Mouse (Mus musculus) kidney, postnatal 4 days (tissue): ENCODE data around the gene Nat9.

Experiments
- DNase-seq, 2 experiments: peaks; one replicate each; pipeline ENCODE4 v3.0.0; 2021; ENCODE audit warnings: mixed read lengths in 2 of 2

Nat9 gene

DNA sequence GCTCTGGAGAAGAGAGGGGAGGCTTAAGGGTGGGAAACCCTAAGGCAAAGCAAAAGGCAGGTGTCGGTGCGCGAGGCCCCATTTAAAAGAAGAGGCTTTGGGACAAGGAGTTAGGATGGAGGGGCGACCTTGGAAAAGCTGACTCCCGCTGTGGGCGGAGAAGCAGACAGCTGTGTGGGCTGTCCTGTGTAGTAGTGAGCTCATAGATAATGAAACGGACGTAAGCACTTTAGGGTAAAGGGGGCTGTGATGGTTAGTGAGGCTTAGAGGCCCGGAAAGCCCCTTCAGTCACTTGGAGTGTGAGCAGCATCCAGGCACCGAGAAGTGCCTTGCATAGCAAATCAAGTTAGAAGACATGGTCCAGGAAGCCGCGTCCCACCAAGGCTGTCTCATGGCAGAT lies at the start of gene Nat9:
TSS of gene Nat9 (minus strand) at position 167 of the 400 bp plus-strand sequence.
- no peak for DNase-seq

DNA sequence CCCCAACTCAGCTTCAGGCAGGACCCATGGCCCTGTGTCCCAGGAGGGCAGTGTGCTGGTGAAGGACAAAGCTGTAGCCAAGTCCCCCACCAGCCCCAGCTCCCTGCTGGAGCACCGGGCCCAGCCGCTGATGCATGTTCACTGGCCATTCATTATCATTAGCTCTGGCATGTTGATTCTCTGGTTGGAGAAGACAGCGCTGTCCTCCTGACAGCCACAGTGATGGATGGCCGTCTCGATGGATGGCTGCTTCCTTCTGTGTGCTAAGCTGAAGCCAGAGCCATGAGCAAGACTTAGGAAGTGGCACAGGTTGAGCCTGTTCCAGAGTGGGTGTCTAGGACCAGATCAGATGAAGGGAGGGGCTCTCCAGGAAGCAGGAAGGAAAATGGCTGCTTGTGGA lies 48.9 kb upstream of the Nat9 start:
- peak; percentile 36 to 49 for DNase-seq

DNA sequence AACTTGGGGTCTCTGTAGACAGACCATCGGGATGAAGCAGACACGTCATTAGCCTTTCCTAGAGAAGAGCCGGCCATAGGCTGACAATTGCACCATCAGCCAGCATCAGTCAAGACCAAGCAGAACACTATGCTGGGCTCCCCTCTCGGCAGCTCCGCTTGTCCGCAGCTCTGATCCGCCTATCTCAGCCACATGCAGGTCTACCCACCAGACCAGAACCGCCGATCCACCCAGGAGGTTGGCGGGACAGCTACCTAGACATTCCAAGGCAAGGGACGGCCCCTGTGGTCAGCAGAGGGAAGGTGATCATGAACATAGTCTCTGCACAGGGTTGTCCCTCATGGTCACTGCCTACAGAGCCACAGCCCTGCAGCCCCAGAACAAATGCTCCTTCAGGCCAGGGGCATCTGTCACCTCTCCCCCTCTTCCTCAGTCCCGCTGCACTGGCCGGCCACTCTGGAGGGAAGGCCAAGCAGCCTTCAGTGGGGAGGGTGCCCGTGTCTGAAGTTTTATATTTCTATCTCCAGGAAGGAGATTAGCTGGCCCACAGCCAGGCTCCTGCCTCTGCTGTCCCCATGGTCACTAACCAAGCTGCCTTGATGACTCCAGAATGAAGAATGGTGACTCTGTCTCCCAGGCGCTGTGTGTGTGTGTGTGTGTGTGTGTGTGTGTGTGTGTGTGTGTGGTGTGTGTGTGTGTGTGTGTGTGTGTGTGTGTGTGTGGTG lies 46.8 kb upstream of the Nat9 start:
- peak; percentile 63 to 67 for DNase-seq

DNA sequence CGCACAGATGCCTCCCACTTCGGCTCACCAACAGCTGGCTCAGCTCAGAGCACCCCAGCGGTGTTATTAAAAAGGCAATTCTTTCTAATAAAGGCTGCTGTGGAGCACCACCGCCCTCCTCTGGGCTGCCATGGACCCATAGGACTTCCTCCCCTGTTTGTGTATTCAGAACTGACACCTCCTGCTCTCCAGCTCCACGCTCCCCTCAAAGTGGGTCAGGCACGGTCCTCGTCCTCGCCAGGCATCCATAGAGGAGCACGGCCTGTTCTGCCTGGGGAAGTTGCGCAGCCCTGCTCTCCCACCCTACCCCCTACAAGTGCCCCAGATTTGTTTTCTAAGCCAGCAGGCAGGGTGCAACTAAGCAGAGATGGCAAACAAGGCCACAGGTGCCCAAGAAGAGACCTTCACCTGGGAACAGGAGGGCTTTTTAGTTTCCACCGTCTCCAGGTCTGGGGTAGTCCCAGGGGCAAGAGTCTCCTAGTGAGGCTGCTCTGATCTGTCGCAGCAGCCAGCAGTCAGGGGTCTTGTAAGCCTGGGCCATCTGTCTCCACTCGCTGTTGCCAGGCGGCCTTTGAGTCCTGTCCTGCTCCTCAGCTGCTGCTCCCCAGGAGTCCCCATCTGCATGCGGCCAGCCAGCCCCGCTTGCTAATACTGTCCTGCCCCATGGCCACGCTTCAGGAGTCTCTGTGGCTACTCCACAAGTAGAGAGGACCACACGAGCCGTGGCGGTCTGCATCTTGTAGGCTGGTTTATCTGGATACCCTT lies 46.0 kb upstream of the Nat9 start:
- peak in 1 of 2 experiments; percentile 36 for DNase-seq

DNA sequence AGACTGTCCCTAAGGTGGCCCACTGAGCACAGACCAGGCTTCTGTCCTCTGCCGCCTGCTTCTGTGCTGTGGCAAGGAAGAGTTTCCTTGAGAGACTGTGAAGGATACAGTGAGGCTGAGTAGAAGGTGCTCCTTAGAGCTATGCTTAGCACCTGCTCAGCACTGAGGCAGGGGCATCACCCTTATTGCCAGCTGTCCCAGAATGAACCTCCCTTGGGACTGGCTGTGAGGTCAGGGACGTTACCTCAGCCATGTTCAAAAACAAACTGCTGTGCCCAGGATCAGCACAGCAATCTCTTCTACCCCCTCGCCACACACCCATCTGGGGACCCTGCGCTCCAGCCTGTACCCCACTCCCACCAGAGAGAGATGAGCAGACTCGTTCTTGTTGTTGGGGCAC lies 45.2 kb upstream of the Nat9 start:
- DNase-seq: no peak

DNA sequence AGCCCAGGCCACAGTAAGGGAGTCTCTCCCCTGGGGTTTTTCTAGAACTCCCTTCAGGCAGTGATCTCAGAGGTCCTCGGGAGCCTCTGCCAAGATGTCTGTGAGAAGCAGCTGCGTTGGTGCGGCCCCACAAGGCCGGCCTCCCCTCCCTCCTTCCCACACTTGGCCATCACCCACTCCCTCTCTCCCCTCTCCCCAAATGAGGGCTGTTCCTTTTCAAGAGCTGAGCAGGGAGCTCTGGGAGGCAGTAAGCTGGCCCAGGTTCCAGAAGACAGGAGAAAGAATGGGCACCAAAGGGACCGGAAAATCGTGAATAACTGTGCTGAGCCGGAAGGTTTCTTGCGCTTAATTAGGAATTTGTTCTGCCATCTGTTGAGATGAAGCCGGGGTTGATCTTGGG lies 44.3 kb upstream of the Nat9 start:
- DNase-seq: peak in 1 of 2 experiments; percentile 46

DNA sequence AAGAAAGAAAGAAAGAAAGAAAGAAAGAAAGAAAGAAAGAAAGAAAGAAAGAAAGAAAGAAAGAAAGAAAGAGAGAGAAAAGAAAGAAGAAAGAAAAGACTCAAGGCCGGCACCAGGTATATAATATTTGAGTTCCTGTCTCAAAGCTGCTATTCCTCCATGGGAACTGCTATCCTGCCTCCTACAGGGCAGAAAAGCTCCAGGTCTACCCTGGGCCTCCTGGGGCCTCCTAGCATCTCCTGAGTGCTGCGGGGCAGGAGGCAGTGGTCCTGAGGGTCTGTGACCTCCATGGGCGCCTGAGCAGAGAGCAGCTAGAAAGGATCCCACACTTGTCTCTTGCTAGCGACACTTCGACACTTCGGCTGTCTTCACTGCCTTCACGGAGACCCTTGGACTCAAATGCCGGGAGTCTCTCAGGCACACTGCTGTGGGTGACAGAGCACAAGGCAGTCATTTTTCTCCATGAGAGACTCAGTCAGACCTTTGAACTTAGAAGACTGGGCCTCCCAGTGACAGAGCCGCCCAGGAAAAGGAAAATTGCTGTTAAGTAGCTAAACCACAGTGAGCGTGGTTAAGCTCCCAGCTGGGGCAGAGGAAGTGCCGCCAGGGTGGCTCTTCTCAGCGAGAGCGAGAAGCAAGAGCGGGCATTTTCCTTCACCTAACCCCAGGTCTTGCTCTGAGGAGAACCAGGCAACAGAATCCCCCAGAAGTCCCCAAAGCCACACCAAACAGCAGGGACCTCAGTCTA lies 43.7 kb upstream of the Nat9 start:
- peak; percentile 41 to 57 for DNase-seq

DNA sequence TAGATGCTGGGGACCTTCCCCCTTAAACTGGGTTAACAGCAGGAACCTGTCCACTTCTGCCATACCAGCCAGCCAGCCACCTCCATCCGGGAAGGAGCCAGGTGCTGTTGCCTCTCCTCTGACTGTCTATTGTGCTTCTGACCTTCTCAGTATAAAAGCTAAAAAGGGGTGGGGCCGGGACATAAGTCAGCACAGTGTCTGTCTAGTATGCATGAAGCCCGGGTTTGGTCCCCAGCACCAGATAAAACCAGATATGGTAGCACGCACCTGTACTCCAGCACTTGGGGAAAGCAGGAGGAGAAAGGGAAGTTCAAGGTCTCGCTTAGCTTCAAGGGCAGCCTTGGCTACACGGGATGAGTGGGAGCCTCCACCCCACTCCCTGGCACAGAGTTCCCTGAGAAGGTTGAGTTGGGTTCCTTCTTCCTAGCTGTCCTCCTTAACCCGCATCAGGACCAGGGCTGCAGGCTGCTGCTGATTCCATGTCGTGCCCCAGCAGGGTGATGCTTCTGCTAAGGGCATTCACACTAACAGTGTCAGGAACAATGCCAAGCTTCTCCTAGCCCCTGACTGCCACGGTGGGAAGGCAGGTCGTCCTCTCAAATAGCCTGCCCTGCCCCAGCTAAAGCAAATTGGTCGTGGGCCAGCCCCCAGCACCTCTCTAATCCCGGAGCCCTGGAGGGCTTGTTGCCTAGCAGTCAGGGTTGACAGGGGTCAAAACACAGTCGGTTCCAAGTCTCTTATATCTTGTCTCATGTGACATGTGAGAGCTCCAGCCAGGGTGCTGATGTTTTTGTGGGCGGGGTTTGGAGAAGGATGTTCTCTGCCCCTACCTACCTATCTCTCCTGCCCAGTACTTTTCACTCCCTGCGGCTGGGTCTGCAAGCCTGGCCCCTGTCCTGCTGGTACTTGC lies 41.6 kb upstream of the Nat9 start:
- DNase-seq: no peak

DNA sequence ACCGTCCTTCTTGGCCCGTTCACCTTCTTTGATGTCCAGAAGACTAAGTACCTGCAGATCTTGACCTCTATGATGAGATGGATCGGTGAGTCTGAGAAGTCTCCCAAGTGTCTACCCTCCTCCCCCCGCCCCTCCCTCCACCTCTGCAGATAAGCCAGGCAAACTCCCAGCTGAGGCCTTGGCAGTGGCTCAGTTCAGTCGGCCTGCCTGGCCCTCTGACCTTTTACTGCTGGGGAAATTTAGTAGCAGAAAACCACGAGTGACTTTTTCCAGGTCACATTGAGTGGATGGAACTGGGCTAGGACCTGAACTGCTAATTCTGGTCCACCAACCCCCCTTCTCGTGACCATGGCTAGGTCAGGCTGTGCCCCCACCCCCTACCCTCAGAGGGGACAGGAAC lies 40.8 kb upstream of the Nat9 start:
- DNase-seq: no peak

DNA sequence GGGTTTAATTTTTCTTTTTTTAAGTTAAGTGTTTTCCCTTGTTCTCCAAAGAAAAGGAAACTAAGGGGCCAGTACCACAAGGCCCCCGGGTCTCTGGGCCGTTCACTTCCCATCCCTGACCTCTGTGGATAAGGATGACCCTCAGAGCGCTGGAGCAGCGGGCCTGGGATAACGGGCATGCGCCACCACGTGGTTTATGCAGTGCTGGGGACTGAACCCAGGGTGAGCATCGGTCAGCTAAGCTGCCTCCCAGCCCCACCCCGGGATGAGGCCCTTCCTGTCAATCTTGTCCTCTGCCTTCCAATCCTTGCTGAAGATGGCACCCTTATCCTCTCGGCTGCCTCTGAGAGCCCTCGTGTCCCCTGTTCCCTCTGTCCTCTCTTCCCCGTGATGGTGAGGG lies 40.0 kb upstream of the Nat9 start:
- no peak for DNase-seq

DNA sequence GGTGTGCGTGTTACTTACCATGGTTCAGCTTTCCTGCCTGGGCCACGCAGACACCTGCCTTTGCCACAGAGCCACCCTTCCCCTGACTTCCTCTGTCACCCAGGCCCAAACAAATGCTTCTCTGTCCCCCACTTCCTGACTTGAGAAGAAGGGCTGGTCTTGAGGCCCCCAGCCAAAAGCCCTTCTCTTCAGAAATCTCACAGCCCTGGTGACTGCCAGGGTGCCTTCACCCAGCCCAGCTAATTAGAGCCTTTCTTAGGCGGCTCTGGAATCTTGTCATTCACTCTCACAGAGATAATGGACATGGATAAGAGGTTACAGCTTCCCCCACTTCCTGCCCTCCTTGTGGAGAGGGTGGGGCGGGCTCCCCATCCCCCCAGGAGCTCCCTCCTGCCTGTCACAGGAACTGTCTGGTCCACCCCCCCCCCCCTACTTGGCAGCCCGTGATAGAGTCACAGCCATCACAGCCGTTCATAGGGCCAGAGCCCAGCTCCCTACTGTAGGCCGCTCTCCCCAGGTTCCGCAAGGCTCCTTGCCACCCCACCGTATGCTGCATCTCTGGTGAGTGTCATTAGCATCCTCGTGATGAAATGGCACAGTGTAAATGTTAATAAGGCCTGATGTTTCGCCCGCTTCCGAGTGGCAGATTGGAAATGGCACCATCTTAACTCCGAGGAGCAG lies 39.3 kb upstream of the Nat9 start:
- DNase-seq: no peak

DNA sequence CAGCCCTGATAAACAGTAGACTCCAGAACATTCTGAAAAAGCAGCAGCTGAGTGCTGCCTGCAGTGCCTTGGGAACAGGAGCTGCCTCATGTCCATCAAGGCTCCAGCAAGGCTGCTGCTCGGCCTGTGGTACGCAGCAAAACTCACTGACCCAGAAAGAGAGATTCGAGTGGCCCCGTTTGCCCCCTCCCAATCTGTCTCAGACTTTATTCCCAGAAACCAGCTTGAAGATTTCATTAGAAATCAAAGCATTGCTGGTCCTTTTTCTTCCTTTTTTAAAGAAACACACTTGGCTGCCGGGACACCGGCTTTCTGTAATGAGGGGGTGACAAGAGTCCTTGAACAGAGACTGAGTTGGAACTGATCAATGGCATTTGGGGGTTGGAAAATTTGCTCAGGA lies 37.6 kb upstream of the Nat9 start:
- no peak for DNase-seq

DNA sequence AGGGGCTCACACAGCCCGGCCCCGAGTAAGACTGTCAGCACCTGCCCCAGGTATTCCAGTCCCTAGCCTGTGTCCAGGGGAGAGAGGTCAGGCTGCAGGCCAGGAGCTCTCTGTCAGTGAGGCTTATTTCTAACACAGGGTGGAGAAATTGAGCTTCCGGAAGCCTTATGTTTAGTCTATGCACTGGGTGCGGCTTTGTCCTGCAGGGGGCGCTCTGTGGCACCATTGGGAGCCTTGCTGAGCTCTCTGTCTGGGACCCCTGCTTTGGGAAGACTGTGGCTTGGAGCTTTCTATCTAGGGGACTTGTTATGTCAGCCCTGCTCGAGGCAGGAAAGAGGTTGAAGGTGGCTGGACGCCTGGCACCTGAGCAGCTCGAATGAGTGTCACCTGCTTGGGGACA lies 37.2 kb upstream of the Nat9 start:
- peak; percentile 83 to 86 for DNase-seq

DNA sequence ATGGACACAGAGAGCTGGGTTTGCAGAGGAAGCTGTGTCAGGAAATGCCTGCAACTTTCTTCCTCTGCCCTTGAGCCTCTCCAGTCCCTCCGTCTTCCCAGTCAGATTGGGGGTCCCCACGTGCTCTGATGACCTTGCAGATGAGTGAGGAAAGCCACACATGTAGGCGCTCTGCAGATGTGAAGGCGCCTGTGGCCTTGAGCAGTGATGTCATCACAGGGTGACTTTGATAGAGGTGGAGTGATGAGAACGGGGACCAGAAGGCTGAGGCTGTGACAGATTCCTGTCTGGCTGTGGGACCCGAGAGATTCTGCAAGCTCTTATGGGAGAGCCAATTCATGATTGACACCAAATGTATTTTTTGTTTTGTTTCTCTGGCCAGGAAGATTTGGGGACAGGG lies 36.2 kb upstream of the Nat9 start:
- no peak for DNase-seq

DNA sequence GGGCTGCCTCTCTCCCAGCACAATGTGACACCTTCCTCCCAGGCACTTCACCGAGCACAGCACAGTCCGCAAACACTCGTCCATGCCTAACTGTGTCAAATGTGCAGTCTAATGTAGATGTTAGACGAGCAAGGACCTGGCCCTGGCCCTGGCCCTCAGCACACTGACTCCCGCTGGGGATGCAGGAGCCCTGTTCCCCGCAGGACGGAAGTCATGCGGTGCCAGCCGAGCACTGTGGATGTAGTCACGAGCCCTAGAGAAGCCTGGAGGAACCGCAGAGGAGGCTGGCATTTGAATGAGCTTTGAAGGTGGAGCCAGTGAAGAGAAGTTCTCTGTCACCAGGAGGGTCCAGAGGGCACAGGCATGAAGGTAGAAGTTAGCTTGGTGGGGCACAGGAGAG lies 35.8 kb upstream of the Nat9 start:
- DNase-seq: no peak

DNA sequence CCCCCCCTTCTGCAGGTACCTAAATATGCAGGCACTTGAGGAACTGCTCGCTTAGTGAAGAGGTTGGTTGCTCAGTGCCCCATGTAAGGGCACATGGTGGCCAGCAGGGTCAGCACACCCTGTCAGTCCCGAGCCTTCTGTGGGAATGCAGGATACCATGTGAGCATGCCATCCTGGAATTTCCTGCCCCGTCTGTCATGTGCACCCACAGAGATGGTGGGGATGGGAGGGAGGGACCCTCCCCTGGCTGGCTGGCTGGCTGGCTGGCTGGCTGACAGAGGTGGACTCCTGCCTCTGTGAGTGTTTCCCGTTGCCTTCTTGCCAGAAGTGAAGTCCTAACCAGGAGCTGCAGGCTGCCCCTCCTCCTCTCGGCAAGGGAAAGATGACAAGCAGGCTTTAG lies 34.9 kb upstream of the Nat9 start:
- DNase-seq: peak in 1 of 2 experiments; percentile 39

DNA sequence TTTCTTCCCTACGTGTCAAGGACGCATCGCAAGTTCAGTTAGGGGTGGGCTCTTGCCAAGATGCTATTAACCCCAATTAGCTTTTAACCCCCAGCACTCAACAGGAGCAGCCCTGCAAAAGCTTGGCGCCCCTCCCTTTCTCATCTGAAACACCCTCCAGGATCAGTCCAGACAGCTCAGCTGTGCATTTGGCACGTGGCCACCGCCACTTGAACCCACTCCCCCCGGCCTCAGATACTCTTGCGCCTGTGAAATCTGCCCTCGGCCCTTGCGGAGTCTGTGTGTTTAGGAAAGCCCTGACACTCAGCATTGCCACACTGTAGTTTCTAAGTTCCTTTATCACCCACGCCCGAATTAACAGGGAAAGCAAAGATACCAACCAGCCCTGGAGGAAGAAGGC lies 34.4 kb upstream of the Nat9 start:
- peak; percentile 60 to 72 for DNase-seq

DNA sequence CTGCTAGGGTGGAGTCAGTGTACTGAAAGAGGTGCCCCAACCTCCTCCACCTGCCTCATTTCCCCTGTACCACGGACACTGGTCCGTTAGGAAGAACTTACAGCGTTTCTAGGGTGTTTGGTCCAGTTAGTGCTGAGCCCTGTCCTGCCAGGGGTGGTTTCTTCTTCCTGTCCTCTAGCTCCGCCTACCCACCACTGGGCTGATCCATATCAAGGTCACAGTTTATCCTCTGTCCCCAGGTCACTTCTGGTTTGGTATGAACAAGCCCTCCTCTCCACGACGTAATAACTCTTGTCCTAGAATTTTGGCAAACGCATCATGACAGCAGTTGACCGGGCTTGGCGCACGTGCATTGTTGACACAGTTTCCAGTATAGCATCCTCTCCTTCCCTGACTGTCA lies 32.0 kb upstream of the Nat9 start:
- no peak for DNase-seq

DNA sequence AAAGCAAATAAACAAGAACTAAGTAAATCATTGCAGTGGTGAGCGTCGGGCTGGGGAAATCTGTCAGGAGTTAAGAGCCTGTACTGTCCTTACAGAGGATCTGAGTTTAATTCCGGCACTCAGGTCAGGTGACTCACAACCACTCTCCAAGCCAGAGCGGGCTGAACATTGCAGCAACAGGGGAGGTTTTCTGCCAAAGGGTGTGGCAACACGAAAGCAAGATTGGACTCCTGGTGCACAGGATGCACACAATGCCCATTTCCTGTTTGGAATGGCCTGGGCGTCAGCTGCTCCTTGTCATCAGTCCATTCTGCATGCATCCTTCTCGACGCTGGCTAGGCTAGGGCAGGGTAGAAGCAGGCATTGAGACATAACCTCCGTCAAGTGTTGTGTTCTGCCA lies 31.6 kb upstream of the Nat9 start:
- peak in 1 of 2 experiments; percentile 18 for DNase-seq

DNA sequence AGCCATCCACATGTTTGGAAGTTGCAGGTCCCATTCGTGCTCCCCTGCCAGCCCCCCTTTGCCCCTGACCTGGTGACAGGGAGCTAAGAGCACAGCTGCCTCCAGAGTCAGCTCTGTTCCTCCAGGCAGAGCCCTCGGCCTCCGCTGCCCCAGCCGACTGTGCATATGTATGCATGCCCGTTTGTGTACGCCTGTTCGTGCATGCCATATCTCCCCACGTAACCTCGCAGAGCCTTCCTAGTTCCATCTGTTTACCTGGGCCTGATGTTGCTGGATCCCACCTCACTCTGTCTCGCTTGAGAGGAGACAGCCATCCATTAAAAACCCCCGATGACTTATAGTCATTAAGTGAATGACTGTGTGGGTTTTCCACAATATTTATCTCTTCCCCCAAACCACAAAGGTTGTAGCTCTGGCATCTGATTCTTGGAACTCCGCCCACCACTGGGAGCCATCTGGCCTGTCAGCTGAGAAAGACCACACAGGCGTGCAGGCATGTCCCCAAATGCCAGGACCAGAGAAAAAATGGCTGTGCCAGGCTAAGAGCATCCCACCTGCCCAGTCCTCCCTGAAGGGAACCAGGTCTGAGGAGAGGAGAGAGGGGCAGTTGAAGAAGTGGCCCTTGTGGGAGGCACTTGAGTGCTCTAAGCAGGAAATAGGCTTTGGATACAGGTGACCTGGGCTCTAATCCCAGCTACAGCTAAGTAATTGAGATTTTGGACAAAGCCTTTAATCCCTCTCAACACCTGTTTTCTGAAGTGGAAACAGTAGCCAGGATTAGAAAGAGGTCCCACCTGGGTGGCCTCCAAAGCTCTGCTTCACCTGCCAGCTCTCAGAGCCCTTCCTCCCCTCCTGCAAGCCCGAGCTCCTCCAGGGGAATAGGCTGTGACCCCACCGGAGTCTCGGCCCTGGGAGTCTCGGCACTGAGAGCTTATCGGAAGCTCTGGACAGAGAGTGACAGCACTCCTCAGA lies 30.1 kb upstream of the Nat9 start:
- DNase-seq: no peak

DNA sequence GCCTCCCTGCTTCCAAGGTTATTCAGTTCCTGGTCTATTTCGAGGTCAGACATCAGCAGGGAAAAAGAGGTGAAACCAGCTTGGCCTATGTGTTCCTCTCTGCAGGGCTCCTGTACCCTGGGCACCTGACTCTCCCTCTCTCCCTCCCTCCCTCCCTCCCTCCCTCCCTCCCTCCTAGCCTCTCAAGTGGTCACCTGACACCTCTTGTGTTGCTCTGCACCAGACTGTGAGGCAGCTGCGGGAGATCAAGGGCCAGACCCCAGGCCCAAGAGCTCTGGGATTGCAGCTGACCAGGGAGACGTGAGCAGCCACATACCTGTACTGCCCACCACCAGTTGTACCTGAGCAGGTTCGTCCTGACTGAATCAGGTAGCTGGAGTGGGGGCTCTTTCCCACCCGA lies 27.5 kb upstream of the Nat9 start:
- DNase-seq: no peak
